Mouse (Mus musculus) E14TG2a.4 (cell line): Measurements from ENCODE around the gene Ncoa7.

Source experiments
- CTCF ChIP-seq: conservative IDR thresholded peaks from 2 replicates; pipeline ENCODE4 v1.5.1; 2014; ENCODE audit warnings: low read length
- POU5F1 ChIP-seq: IDR thresholded peaks from 2 replicates; pipeline ENCODE4 v1.6.1; 2014; ENCODE audit warnings: low read length, borderline replicate concordance

- TF ChIP-seq CTCF (no peak), POU5F1 (no peak)
These were observed 6.5 kb downstream of the Ncoa7 start for GRCm38 (mm10) chr10:30796469-30797261.
